In genomic region chr4:151765376-151765775, GRCm38 (mm10) we compare ENCODE assay signal across 10 mouse cellular contexts.
DNase-seq lines count a peak whose midpoint lies in the region; ATAC-seq lines count a peak whose summit lies in the region.
"Had no signal": no experiment of that assay in that cellular context is flagged by ENCODE, and none has a peak within 500 bp of the region (broad histone marks: within the 10 kb centered on the region; RNA-seq: fewer than 3 reads in every experiment).

No protein-coding gene starts in this region.

- H3K4me1 ChIP-seq in midbrain, embryonic 13.5 days (replicated peaks) = peaks cover 21% of the 10 kb centered on the region
- H3K4me1 ChIP-seq in midbrain, embryonic 14.5 days (ENCODE audit: control insufficient read depth, insufficient read depth, low read length) = 0 out of 2 replicates have a peak, but pooled peaks cover 10% of the 10 kb centered on the region
- H3K4me1 ChIP-seq in hindbrain, embryonic 16.5 days (ENCODE audit: control insufficient read depth, insufficient read depth, low read depth, low read length) = peaks cover 18% of the 10 kb centered on the region
- H3K4me1 ChIP-seq: liver, embryonic 15.5 days had no signal

- H3K36me3 ChIP-seq in midbrain, embryonic 13.5 days = no peaks in the 10 kb centered on the region
- no peaks in the 10 kb centered on the region for H3K36me3 ChIP-seq in midbrain, embryonic 14.5 days (ENCODE audit: control insufficient read depth, insufficient read depth, low read length)
- H3K36me3 ChIP-seq in hindbrain, embryonic 16.5 days (ENCODE audit: control insufficient read depth, insufficient read depth, low read length) = no peaks in the 10 kb centered on the region
- H3K36me3 ChIP-seq: liver, embryonic 15.5 days had no signal

- 65% methylated on average over 4 of the region's 4 CpGs for WGBS in midbrain, embryonic 13.5 days
- WGBS in midbrain, embryonic 14.5 days = 70% methylated on average over 4 of the region's 4 CpGs
- WGBS in hindbrain, embryonic 16.5 days = 42% methylated on average over 4 of the region's 4 CpGs

- 0 out of 2 replicates have a peak, but pooled peaks have one; percentile 17 for ATAC-seq in midbrain, embryonic 13.5 days
- ATAC-seq in midbrain, embryonic 14.5 days (ENCODE audit: low FRiP score, low TSS enrichment) = no peak
- peak; percentile 78 for ATAC-seq in hindbrain, embryonic 16.5 days

- no peak overlapping the region for H3K4me2 ChIP-seq in midbrain, embryonic 13.5 days (replicated peaks)
- no peak overlapping the region for H3K4me2 ChIP-seq in midbrain, embryonic 14.5 days (ENCODE audit: low read length)
- no peak overlapping the region for H3K4me2 ChIP-seq in hindbrain, embryonic 16.5 days (ENCODE audit: low read length)
- H3K4me2 ChIP-seq: liver, embryonic 15.5 days had no signal

- no peak for DNase-seq in midbrain, embryonic 14.5 days
- peak; percentile 12 for DNase-seq in left cerebral cortex, adult 11 months (ENCODE audit: low spot score)
- peak; percentile 9 for DNase-seq in right cerebral cortex, postnatal 25 days
- DNase-seq in lung, postnatal 4 days = no peak
- no peak for DNase-seq in liver
- DNase-seq: adrenal gland, postnatal 14 days had no signal

- no peaks in the 10 kb centered on the region for H3K9me3 ChIP-seq in midbrain, embryonic 13.5 days
- no peaks in the 10 kb centered on the region for H3K9me3 ChIP-seq in midbrain, embryonic 14.5 days (ENCODE audit: control insufficient read depth, low read length)
- H3K9me3 ChIP-seq in hindbrain, embryonic 16.5 days (ENCODE audit: control insufficient read depth, low read length) = no peaks in the 10 kb centered on the region
- H3K9me3 ChIP-seq: liver, embryonic 15.5 days had no signal

- H3K4me3 ChIP-seq in midbrain, embryonic 13.5 days (replicated peaks) = no peak overlapping the region
- no peak overlapping the region for H3K4me3 ChIP-seq in midbrain, embryonic 14.5 days (replicated peaks; ENCODE audit: low read depth, low read length)
- H3K4me3 ChIP-seq in hindbrain, embryonic 16.5 days (ENCODE audit: low read length) = no peak overlapping the region
- H3K4me3 ChIP-seq: liver, embryonic 15.5 days had no signal

- no peak overlapping the region for H3K27ac ChIP-seq in midbrain, embryonic 13.5 days
- no peak overlapping the region; the same call in 1 of the 2 replicates for H3K27ac ChIP-seq in midbrain, embryonic 14.5 days (replicated peaks; ENCODE audit: low read depth, low read length)
- H3K27ac ChIP-seq in hindbrain, embryonic 16.5 days (ENCODE audit: low read depth, low read length) = no peak overlapping the region
- H3K27ac ChIP-seq: liver, embryonic 15.5 days; stomach, postnatal 0 days had no signal

- H3K9ac ChIP-seq in midbrain, embryonic 13.5 days (replicated peaks) = no peak overlapping the region
- H3K9ac ChIP-seq in midbrain, embryonic 14.5 days (replicated peaks; ENCODE audit: low read length) = no peak overlapping the region
- no peak overlapping the region for H3K9ac ChIP-seq in hindbrain, embryonic 16.5 days (ENCODE audit: low read depth, low read length)
- H3K9ac ChIP-seq: liver, embryonic 15.5 days had no signal

- no peaks in the 10 kb centered on the region for H3K27me3 ChIP-seq in midbrain, embryonic 13.5 days
- H3K27me3 ChIP-seq in midbrain, embryonic 14.5 days (ENCODE audit: control insufficient read depth, insufficient read depth, low read length) = no peaks in the 10 kb centered on the region
- H3K27me3 ChIP-seq in hindbrain, embryonic 16.5 days (replicated peaks; ENCODE audit: control insufficient read depth, insufficient read depth, low read length) = no peaks in the 10 kb centered on the region
- H3K27me3 ChIP-seq: liver, embryonic 15.5 days had no signal

Comparison
In these comparisons a context has a peak if more than half of its experiments do, and no peak if none do; other contexts are left out.
1. DNase-seq: peak in left cerebral cortex, adult 11 months (single experiment) and right cerebral cortex, postnatal 25 days (single experiment); none in midbrain, embryonic 14.5 days (single experiment), lung, postnatal 4 days (0 of 2) and liver (single experiment).